Mouse (Mus musculus): ENCODE measurements at regions not wholly inside any gene's neighbourhood (a gene's known extent, or its start where the extent isn't known, plus 50 kb on each side); places are given as distances from the start of the nearest gene placed in this dataset.
"Not testable (repeated sequence)": the region's sequence is repeated elsewhere in the genome, so short reads cannot be mapped to it uniquely, and the experiment has no call there.

- H3K9ac ChIP-seq (ENCODE audit: low read depth, low read length) = no peak overlapping the region
- H3K4me1 ChIP-seq (ENCODE audit: control insufficient read depth, insufficient read depth, low read length) = no peaks in the 10 kb centered on the region
- no peaks in the 10 kb centered on the region for H3K79me2 ChIP-seq (replicated peaks; ENCODE audit: control insufficient read depth, insufficient read depth, low read length)
- H3K27ac ChIP-seq = no peak overlapping the region
- H3K27me3 ChIP-seq (ENCODE audit: control insufficient read depth, insufficient read depth, low read length) = no peaks in the 10 kb centered on the region
- TF ChIP-seq POLR2A (IDR thresholded peaks at IDR 0.05; ENCODE audit: insufficient read depth, low read depth, low read length) (no peak), EP300 (IDR thresholded peaks at IDR 0.05; ENCODE audit: insufficient read depth, low read depth, low read length) (no peak)
- H3K4me3 ChIP-seq = no peak overlapping the region
- intact Hi-C loops (cut with DNase I) = no loop called here
- DNase-seq = no peak
- 78% methylated on average over 1 of the region's 1 CpGs for WGBS
- H3K36me3 ChIP-seq (ENCODE audit: control insufficient read depth, insufficient read depth, low read length) = no peaks in the 10 kb centered on the region
These were observed 223.7 kb downstream of the Antxr2 start for GRCm38 (mm10) chr5:97807171-97807570.

DNA sequence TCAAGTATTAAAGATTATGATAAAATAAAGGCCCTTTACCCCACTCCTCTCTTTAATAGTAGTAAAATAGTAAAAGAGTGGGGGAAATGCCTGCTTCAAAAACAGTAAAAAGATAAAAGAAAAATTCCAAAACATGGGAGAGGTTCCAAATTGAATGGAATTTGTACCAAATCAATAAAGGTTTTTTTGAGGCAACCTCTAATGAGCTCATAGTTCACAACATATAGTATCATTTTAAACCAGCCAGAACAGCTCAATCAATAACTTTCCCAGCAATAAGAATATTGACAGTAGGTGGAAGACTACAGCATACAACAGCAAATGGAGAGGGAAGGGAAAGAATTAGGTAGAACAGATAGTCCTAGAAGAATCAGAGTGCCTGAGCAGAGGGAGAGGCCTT is 224.1 kb downstream of the Antxr2 start:
- intact Hi-C loops (cut with DNase I) = no loop called here
- Histone ChIP-seq H3K27ac (no peak overlapping the region), H3K4me1 (ENCODE audit: control insufficient read depth, insufficient read depth, low read length) (no peaks in the 10 kb centered on the region), H3K27me3 (ENCODE audit: control insufficient read depth, insufficient read depth, low read length) (no peaks in the 10 kb centered on the region), H3K36me3 (ENCODE audit: control insufficient read depth, insufficient read depth, low read length) (no peaks in the 10 kb centered on the region), H3K79me2 (replicated peaks; ENCODE audit: control insufficient read depth, insufficient read depth, low read length) (no peaks in the 10 kb centered on the region), H3K4me3 (no peak overlapping the region), H3K9ac (ENCODE audit: low read depth, low read length) (no peak overlapping the region)
- DNase-seq = no peak
- TF ChIP-seq CTCF (IDR thresholded peaks at IDR 0.05) (no peak), EP300 (IDR thresholded peaks at IDR 0.05; ENCODE audit: insufficient read depth, low read depth, low read length) (no peak), POLR2A (IDR thresholded peaks at IDR 0.05; ENCODE audit: insufficient read depth, low read depth, low read length) (no peak)

- Histone ChIP-seq H3K9ac (ENCODE audit: low read depth, low read length) (no peak overlapping the region), H3K36me3 (ENCODE audit: control insufficient read depth, insufficient read depth, low read length) (no peaks in the 10 kb centered on the region), H3K4me1 (ENCODE audit: control insufficient read depth, insufficient read depth, low read length) (no peaks in the 10 kb centered on the region), H3K27ac (no peak overlapping the region), H3K4me3 (no peak overlapping the region), H3K79me2 (replicated peaks; ENCODE audit: control insufficient read depth, insufficient read depth, low read length) (no peaks in the 10 kb centered on the region), H3K27me3 (ENCODE audit: control insufficient read depth, insufficient read depth, low read length) (no peaks in the 10 kb centered on the region)
- intact Hi-C loops (cut with DNase I) = no loop called here
- TF ChIP-seq EP300 (IDR thresholded peaks at IDR 0.05; ENCODE audit: insufficient read depth, low read depth, low read length) (no peak), POLR2A (IDR thresholded peaks at IDR 0.05; ENCODE audit: insufficient read depth, low read depth, low read length) (no peak), CTCF (IDR thresholded peaks at IDR 0.05) (no peak)
- 35% methylated on average over 3 of the region's 3 CpGs for WGBS
- no peak for DNase-seq
These were observed 230.8 kb downstream of the Antxr2 start for GRCm38 (mm10) chr5:97800017-97800416.

GRCm38 (mm10) chr5:97788175-97788574 is 242.7 kb downstream of the Antxr2 start:
- 78% methylated on average over 9 of the region's 9 CpGs for WGBS
- no peak overlapping the region for H3K9ac ChIP-seq (ENCODE audit: low read depth, low read length)
- H3K27me3 ChIP-seq (ENCODE audit: control insufficient read depth, insufficient read depth, low read length) = no peaks in the 10 kb centered on the region
- no peak for TF ChIP-seq EP300 (IDR thresholded peaks at IDR 0.05; ENCODE audit: insufficient read depth, low read depth, low read length)
- TF ChIP-seq POLR2A (IDR thresholded peaks at IDR 0.05; ENCODE audit: insufficient read depth, low read depth, low read length) = no peak
- no peak for TF ChIP-seq CTCF (IDR thresholded peaks at IDR 0.05)
- no peak overlapping the region for H3K4me3 ChIP-seq
- no peak overlapping the region for H3K27ac ChIP-seq
- H3K4me1 ChIP-seq (ENCODE audit: control insufficient read depth, insufficient read depth, low read length) = no peaks in the 10 kb centered on the region
- H3K36me3 ChIP-seq (ENCODE audit: control insufficient read depth, insufficient read depth, low read length) = no peaks in the 10 kb centered on the region
- intact Hi-C loops (cut with DNase I) = no loop called here
- no peak for DNase-seq
- H3K79me2 ChIP-seq (replicated peaks; ENCODE audit: control insufficient read depth, insufficient read depth, low read length) = no peaks in the 10 kb centered on the region

- H3K79me2 ChIP-seq (replicated peaks; ENCODE audit: control insufficient read depth, insufficient read depth, low read length) = no peaks in the 10 kb centered on the region
- no peak overlapping the region for H3K9ac ChIP-seq (ENCODE audit: low read depth, low read length)
- DNase-seq = no peak
- WGBS = 84% methylated on average over 5 of the region's 5 CpGs
- H3K4me3 ChIP-seq = no peak overlapping the region
- no peaks in the 10 kb centered on the region for H3K4me1 ChIP-seq (ENCODE audit: control insufficient read depth, insufficient read depth, low read length)
- H3K27me3 ChIP-seq (ENCODE audit: control insufficient read depth, insufficient read depth, low read length) = no peaks in the 10 kb centered on the region
- H3K36me3 ChIP-seq (ENCODE audit: control insufficient read depth, insufficient read depth, low read length) = no peaks in the 10 kb centered on the region
- intact Hi-C loops (cut with DNase I) = no loop called here
- TF ChIP-seq POLR2A (IDR thresholded peaks at IDR 0.05; ENCODE audit: insufficient read depth, low read depth, low read length) (no peak), CTCF (IDR thresholded peaks at IDR 0.05) (no peak), EP300 (IDR thresholded peaks at IDR 0.05; ENCODE audit: insufficient read depth, low read depth, low read length) (no peak)
- no peak overlapping the region for H3K27ac ChIP-seq
These were observed 243.8 kb downstream of the Antxr2 start for GRCm38 (mm10) chr5:97787001-97787400.

GRCm38 (mm10) chr5:97775100-97775499 is 255.7 kb downstream of the Antxr2 start:
- H3K4me3 ChIP-seq; H3K79me2 ChIP-seq (replicated peaks; ENCODE audit: control insufficient read depth, insufficient read depth, low read length); H3K36me3 ChIP-seq (ENCODE audit: control insufficient read depth, insufficient read depth, low read length); H3K27me3 ChIP-seq (ENCODE audit: control insufficient read depth, insufficient read depth, low read length); H3K4me1 ChIP-seq (ENCODE audit: control insufficient read depth, insufficient read depth, low read length); DNase-seq; intact Hi-C loops (cut with DNase I); H3K9ac ChIP-seq (ENCODE audit: low read depth, low read length); H3K27ac ChIP-seq: not testable (repeated sequence)
- WGBS = 97% methylated on average over 3 of the region's 3 CpGs

GRCm38 (mm10) chr5:97773451-97773850 is 257.4 kb downstream of the Antxr2 start:
- H3K36me3 ChIP-seq (ENCODE audit: control insufficient read depth, insufficient read depth, low read length); H3K27me3 ChIP-seq (ENCODE audit: control insufficient read depth, insufficient read depth, low read length); H3K4me3 ChIP-seq; intact Hi-C loops (cut with DNase I); H3K79me2 ChIP-seq (replicated peaks; ENCODE audit: control insufficient read depth, insufficient read depth, low read length); H3K4me1 ChIP-seq (ENCODE audit: control insufficient read depth, insufficient read depth, low read length); H3K9ac ChIP-seq (ENCODE audit: low read depth, low read length); DNase-seq; H3K27ac ChIP-seq: not testable (repeated sequence)
- 80% methylated on average over 4 of the region's 4 CpGs for WGBS

Measured in heart, adult 2 months (tissue).